Mouse (Mus musculus) left cerebral cortex, adult 18-20 months (tissue): ENCODE data around the gene Adamts6. TPM values are rescaled to one million over a fixed set of nuclear protein-coding genes. Genes with fewer than 3 reads are reported as not detected.

Experiments
- DNase-seq, 2 experiments: peaks; one replicate each; pipeline ENCODE4 v3.0.0; 2021 to 2022; ENCODE audit warnings: low spot score in 2 of 2, mixed read lengths in 1 of 2
- total RNA-seq, 2 experiments: library from RNA; stranded (reverse); gene quantifications; 2 replicates each; pipeline ENCODE4 v1.2.3; 2021

Adamts6 gene
- total RNA-seq, 2 experiments from 2014 or later, result 4.9 to 5.1 TPM

GRCm38 (mm10) chr13:104510766-104511165, 223.1 kb downstream of the Adamts6 start:
- no peak for DNase-seq

GRCm38 (mm10) chr13:104515054-104515453, 227.4 kb downstream of the Adamts6 start:
- DNase-seq, result no peak

- no peak for DNase-seq
Measured at GRCm38 (mm10) chr13:104516146-104516545, 228.5 kb downstream of the Adamts6 start.

GRCm38 (mm10) chr13:104516766-104517364, 229.2 kb downstream of the Adamts6 start:
- no peak for DNase-seq

- no peak for DNase-seq
Measured at GRCm38 (mm10) chr13:104517638-104518311, 230.1 kb downstream of the Adamts6 start.

GRCm38 (mm10) chr13:104518312-104519005, 230.8 kb downstream of the Adamts6 start:
- peak; percentile 81 to 88 for DNase-seq

GRCm38 (mm10) chr13:104519006-104519695, 231.5 kb downstream of the Adamts6 start:
- DNase-seq, result no peak

- no peak for DNase-seq
Measured at GRCm38 (mm10) chr13:104519981-104520380, 232.3 kb downstream of the Adamts6 start.

- DNase-seq, result no peak
Measured at GRCm38 (mm10) chr13:104520461-104520860, 232.8 kb downstream of the Adamts6 start.

- DNase-seq, result no peak
Measured at GRCm38 (mm10) chr13:104521532-104521931, 233.9 kb downstream of the Adamts6 start.

GRCm38 (mm10) chr13:104525656-104526055, 238.0 kb downstream of the Adamts6 start:
- no peak for DNase-seq

GRCm38 (mm10) chr13:104529238-104529637, 241.6 kb downstream of the Adamts6 start:
- peak in 1 of 2 experiments; percentile 14 for DNase-seq

- DNase-seq, result no peak
Measured at GRCm38 (mm10) chr13:104531841-104532240, 244.2 kb downstream of the Adamts6 start.

- DNase-seq, result no peak
Measured at GRCm38 (mm10) chr13:104532723-104533122, 245.1 kb downstream of the Adamts6 start.

GRCm38 (mm10) chr13:104533806-104534495, 246.3 kb downstream of the Adamts6 start:
- DNase-seq, result no peak

GRCm38 (mm10) chr13:104540861-104541398, 253.3 kb downstream of the Adamts6 start:
- DNase-seq, result no peak

- no peak for DNase-seq
Measured at GRCm38 (mm10) chr13:104542123-104542758, 254.6 kb downstream of the Adamts6 start.

GRCm38 (mm10) chr13:104542759-104543141, 255.1 kb downstream of the Adamts6 start:
- DNase-seq, result no peak
